Mouse (Mus musculus) CH12.LX (cell line): Measurements from ENCODE around the gene Add2.

Experiments
- MEF2A ChIP-seq: IDR thresholded peaks from 2 replicates; pipeline ENCODE4 v1.6.1; 2014; ENCODE audit warnings: low read depth, mild to moderate bottlenecking, inconsistent platforms, low read length, improper control_type of control experiment, borderline replicate concordance
- POLR2A ChIP-seq: IDR thresholded peaks from 2 replicates; pipeline ENCODE4 v1.6.1; 2011; ENCODE audit warnings: low read depth, mild to moderate bottlenecking, improper control_type of control experiment, low read length
- SMC3 ChIP-seq: IDR thresholded peaks from 2 replicates; pipeline ENCODE4 v1.6.1; 2011; ENCODE audit warnings: low read depth, low read length, improper control_type of control experiment
- USF2 ChIP-seq: conservative IDR thresholded peaks from 2 replicates; pipeline ENCODE4 v1.6.1; 2011; ENCODE audit warnings: low read depth, low read length, improper control_type of control experiment

DNA sequence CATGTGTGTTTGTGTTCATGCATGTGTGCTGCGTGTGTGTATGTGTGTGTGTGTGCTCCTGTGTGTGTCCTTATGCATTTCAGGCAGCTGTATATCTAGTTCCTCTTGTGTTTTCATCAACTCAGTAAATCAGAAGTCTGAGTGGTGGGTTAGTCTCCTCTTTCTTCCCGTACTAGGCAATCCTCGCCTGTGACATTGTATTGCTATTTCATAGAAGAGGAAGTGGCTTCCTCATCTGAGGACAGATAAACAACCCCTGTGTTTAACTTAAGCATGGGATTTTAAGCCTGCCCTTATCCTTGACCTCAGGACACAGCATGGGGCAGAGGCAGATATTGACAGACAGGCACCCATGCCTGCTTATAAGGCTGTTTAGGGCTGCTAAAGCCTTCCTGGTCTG, 45.4 kb downstream of the Add2 start:
- TF ChIP-seq SMC3 (no peak), POLR2A (no peak), MEF2A (no peak), USF2 (no peak)
